7 mouse cellular contexts compared by ENCODE assay signal in genomic region chr7:12835779-12836178, GRCm38 (mm10). TPM values are rescaled to one million over a fixed set of nuclear protein-coding genes. Genes with fewer than 3 reads are reported as not detected.
DNase-seq lines count a peak whose midpoint lies in the region; ATAC-seq lines count a peak whose summit lies in the region.

No protein-coding gene starts in this region.

- ATAC-seq in neural tube, embryonic 11.5 days (ENCODE audit: insufficient read depth, low FRiP score, low TSS enrichment), result no peak
- ATAC-seq in forebrain, embryonic 15.5 days (replicated peaks), result no peak
- no peak for ATAC-seq in liver, embryonic 11.5 days (replicated peaks; ENCODE audit: low FRiP score)
- ATAC-seq in stomach, embryonic 16.5 days (ENCODE audit: insufficient read depth, low FRiP score), result no peak

- peaks cover 21% of the 10 kb centered on the region for H3K36me3 ChIP-seq in neural tube, embryonic 11.5 days (ENCODE audit: control insufficient read depth, insufficient read depth, low read length)
- peaks cover 46% of the 10 kb centered on the region for H3K36me3 ChIP-seq in forebrain, embryonic 15.5 days
- peaks cover 39% of the 10 kb centered on the region for H3K36me3 ChIP-seq in liver, embryonic 11.5 days (ENCODE audit: control insufficient read depth, insufficient read depth, low read length)
- peaks cover 46% of the 10 kb centered on the region for H3K36me3 ChIP-seq in stomach, embryonic 16.5 days (ENCODE audit: control insufficient read depth, insufficient read depth, low read length)

- DNase-seq in neural tube, embryonic 11.5 days (ENCODE audit: low spot score), result no peak
- no peak for DNase-seq in neural tube, embryonic 10.5 days (ENCODE audit: extremely low spot score, low spot score)
- DNase-seq in liver, embryonic 11.5 days (ENCODE audit: low spot score), result no peak
- DNase-seq in urinary bladder, postnatal 14 days (ENCODE audit: low spot score), result no peak
- DNase-seq in Muller cell, postnatal 12 days (ENCODE audit: inconsistent ontology term), result no peak

- peak overlapping the region; percentile 43 for H3K4me2 ChIP-seq in neural tube, embryonic 11.5 days (ENCODE audit: low read depth)
- peak overlapping the region; percentile 66 for H3K4me2 ChIP-seq in forebrain, embryonic 15.5 days (replicated peaks)
- H3K4me2 ChIP-seq in liver, embryonic 11.5 days, result peak overlapping the region; percentile 79
- peak overlapping the region; percentile 70 for H3K4me2 ChIP-seq in stomach, embryonic 16.5 days (ENCODE audit: low read depth, low read length)

- no peak overlapping the region for H3K9ac ChIP-seq in neural tube, embryonic 11.5 days (ENCODE audit: low read length)
- no peak overlapping the region for H3K9ac ChIP-seq in forebrain, embryonic 15.5 days (replicated peaks)
- no peak overlapping the region; the same call in 1 of the 2 replicates for H3K9ac ChIP-seq in liver, embryonic 11.5 days (ENCODE audit: low read depth, low read length)
- no peak overlapping the region for H3K9ac ChIP-seq in stomach, embryonic 16.5 days (ENCODE audit: low read length)

- H3K4me3 ChIP-seq in neural tube, embryonic 11.5 days (ENCODE audit: low read depth, low read length), result peak overlapping the region; percentile 41
- peak overlapping the region; percentile 65 for H3K4me3 ChIP-seq in forebrain, embryonic 15.5 days
- H3K4me3 ChIP-seq in liver, embryonic 11.5 days (ENCODE audit: low read depth, low read length), result peak overlapping the region; percentile 76
- H3K4me3 ChIP-seq in stomach, embryonic 16.5 days (replicated peaks; ENCODE audit: low read length), result peak overlapping the region; percentile 75

- H3K4me1 ChIP-seq in neural tube, embryonic 11.5 days (ENCODE audit: control insufficient read depth, insufficient read depth, low read length), result no peaks in the 10 kb centered on the region
- H3K4me1 ChIP-seq in forebrain, embryonic 15.5 days, result peaks cover 8% of the 10 kb centered on the region; the same call in 1 of the 2 replicates
- no peaks in the 10 kb centered on the region for H3K4me1 ChIP-seq in liver, embryonic 11.5 days (replicated peaks; ENCODE audit: control insufficient read depth, insufficient read depth, low read length)
- no peaks in the 10 kb centered on the region for H3K4me1 ChIP-seq in stomach, embryonic 16.5 days (ENCODE audit: control insufficient read depth, insufficient read depth, low read length)

- H3K27me3 ChIP-seq in neural tube, embryonic 11.5 days (ENCODE audit: control insufficient read depth, insufficient read depth, low read length), result no peaks in the 10 kb centered on the region
- H3K27me3 ChIP-seq in forebrain, embryonic 15.5 days, result no peaks in the 10 kb centered on the region
- H3K27me3 ChIP-seq in liver, embryonic 11.5 days (replicated peaks; ENCODE audit: control insufficient read depth, insufficient read depth, low read length), result no peaks in the 10 kb centered on the region
- H3K27me3 ChIP-seq in stomach, embryonic 16.5 days (ENCODE audit: control insufficient read depth, insufficient read depth, low read length), result no peaks in the 10 kb centered on the region

- H3K27ac ChIP-seq in neural tube, embryonic 11.5 days (ENCODE audit: low read depth, low read length), result no peak overlapping the region
- no peak overlapping the region for H3K27ac ChIP-seq in forebrain, embryonic 15.5 days (replicated peaks)
- no peak overlapping the region for H3K27ac ChIP-seq in liver, embryonic 11.5 days (ENCODE audit: low read depth, low read length)
- H3K27ac ChIP-seq in stomach, embryonic 16.5 days (ENCODE audit: low read length), result no peak overlapping the region

- H3K9me3 ChIP-seq in neural tube, embryonic 11.5 days (ENCODE audit: control insufficient read depth, low read length), result peaks cover 25% of the 10 kb centered on the region
- peaks cover 40% of the 10 kb centered on the region for H3K9me3 ChIP-seq in forebrain, embryonic 15.5 days
- H3K9me3 ChIP-seq in liver, embryonic 11.5 days (ENCODE audit: control insufficient read depth, low read length), result peaks cover 12% of the 10 kb centered on the region
- H3K9me3 ChIP-seq in stomach, embryonic 16.5 days (replicated peaks; ENCODE audit: control insufficient read depth, low read length), result peaks cover 40% of the 10 kb centered on the region

- 97% methylated on average over 4 of the region's 4 CpGs for WGBS in neural tube, embryonic 11.5 days
- WGBS in forebrain, embryonic 15.5 days, result 94% methylated on average over 4 of the region's 4 CpGs
- 89% methylated on average over 4 of the region's 4 CpGs for WGBS in liver, embryonic 11.5 days
- 93% methylated on average over 4 of the region's 4 CpGs for WGBS in stomach, embryonic 16.5 days

RNA-seq across cellular contexts. Expression of gene Zfp110, which starts 1.2 kb away (rescaled TPM):
- polyA plus RNA-seq in neural tube, embryonic 11.5 days (2014; fragmentation: Nextera tagmentation; extraction: Ambion mirVana), result 29.4 and 32.7 TPM in 2 replicates
- polyA plus RNA-seq in forebrain, embryonic 15.5 days (2015; fragmentation: Nextera tagmentation; extraction: Ambion mirVana), result 40.2 and 44.1 TPM in 2 replicates
- polyA plus RNA-seq in liver, embryonic 11.5 days (2014; fragmentation: Nextera tagmentation; extraction: Ambion mirVana), result 27.5 and 27.9 TPM in 2 replicates
- 36.0 and 38.7 TPM in 2 replicates for polyA plus RNA-seq in stomach, embryonic 16.5 days (2015; fragmentation: Nextera tagmentation; extraction: Ambion mirVana)

RNA-seq across cellular contexts. Expression of gene Zfp329, which starts 17.1 kb away (rescaled TPM):
- 19.2 and 19.9 TPM in 2 replicates for polyA plus RNA-seq in neural tube, embryonic 11.5 days (2014; fragmentation: Nextera tagmentation; extraction: Ambion mirVana)
- polyA plus RNA-seq in forebrain, embryonic 15.5 days (2015; fragmentation: Nextera tagmentation; extraction: Ambion mirVana), result 28.9 and 30.2 TPM in 2 replicates
- polyA plus RNA-seq in liver, embryonic 11.5 days (2014; fragmentation: Nextera tagmentation; extraction: Ambion mirVana), result 7.9 and 9.8 TPM in 2 replicates
- polyA plus RNA-seq in stomach, embryonic 16.5 days (2015; fragmentation: Nextera tagmentation; extraction: Ambion mirVana), result 13.8 and 14.5 TPM in 2 replicates

RNA-seq across cellular contexts. Expression of gene Zscan18, which starts 32.3 kb away (rescaled TPM):
- 12.5 and 13.9 TPM in 2 replicates for polyA plus RNA-seq in neural tube, embryonic 11.5 days (2014; fragmentation: Nextera tagmentation; extraction: Ambion mirVana)
- 21.3 and 22.7 TPM in 2 replicates for polyA plus RNA-seq in forebrain, embryonic 15.5 days (2015; fragmentation: Nextera tagmentation; extraction: Ambion mirVana)
- polyA plus RNA-seq in liver, embryonic 11.5 days (2014; fragmentation: Nextera tagmentation; extraction: Ambion mirVana), result 4.4 and 5.1 TPM in 2 replicates
- 5.7 and 7.6 TPM in 2 replicates for polyA plus RNA-seq in stomach, embryonic 16.5 days (2015; fragmentation: Nextera tagmentation; extraction: Ambion mirVana)

RNA-seq across cellular contexts. Expression of gene Zfp128, which starts 45.2 kb away (rescaled TPM):
- polyA plus RNA-seq in neural tube, embryonic 11.5 days (2014; fragmentation: Nextera tagmentation; extraction: Ambion mirVana), result 7.0 and 8.1 TPM in 2 replicates
- 8.0 and 8.8 TPM in 2 replicates for polyA plus RNA-seq in forebrain, embryonic 15.5 days (2015; fragmentation: Nextera tagmentation; extraction: Ambion mirVana)
- polyA plus RNA-seq in liver, embryonic 11.5 days (2014; fragmentation: Nextera tagmentation; extraction: Ambion mirVana), result 2.2 and 2.4 TPM in 2 replicates
- 3.3 and 3.7 TPM in 2 replicates for polyA plus RNA-seq in stomach, embryonic 16.5 days (2015; fragmentation: Nextera tagmentation; extraction: Ambion mirVana)
